Mouse (Mus musculus) liver, embryonic 12.5 days (tissue): ENCODE measurements around the gene Coro2b. TPM values are rescaled to one million over a fixed set of nuclear protein-coding genes. Genes with fewer than 3 reads are reported as not detected.

ENCODE experiments used
- ATAC-seq: fragments of 200-750 bp; cut with Nextera tagmentation; 2 replicates; pipeline ENCODE4 v1.8.0; 2017; ENCODE audit warnings: moderate number of reproducible peaks, mild to moderate bottlenecking, moderate library complexity
- H3K27ac ChIP-seq: fragments of 300-500 bp; sonication (generic); 2 replicates; pipeline ENCODE4 v1.5.1; 2016; ENCODE audit warnings: mild to moderate bottlenecking
- H3K27me3 ChIP-seq: fragments of 300-500 bp; sonication (generic); replicated peaks from 2 replicates; pipeline ENCODE4 v1.6.1; 2016; ENCODE audit warnings: mild to moderate bottlenecking, moderate library complexity
- H3K36me3 ChIP-seq: fragments of 300-500 bp; sonication (generic); 2 replicates; pipeline ENCODE4 v1.6.1; 2016; ENCODE audit warnings: mild to moderate bottlenecking, moderate library complexity
- H3K4me1 ChIP-seq: fragments of 300-500 bp; sonication (generic); 2 replicates; pipeline ENCODE4 v1.6.1; 2016
- H3K4me2 ChIP-seq: fragments of 300-500 bp; sonication (generic); 2 replicates; pipeline ENCODE4 v1.6.1; 2016; ENCODE audit warnings: mild to moderate bottlenecking, moderate library complexity
- H3K4me3 ChIP-seq: fragments of 300-500 bp; sonication (generic); 2 replicates; pipeline ENCODE4 v1.5.1; 2016; ENCODE audit warnings: mild to moderate bottlenecking, moderate library complexity
- H3K9ac ChIP-seq: fragments of 300-500 bp; sonication (generic); 2 replicates; pipeline ENCODE4 v1.6.1; 2016; ENCODE audit warnings: mild to moderate bottlenecking, moderate library complexity
- H3K9me3 ChIP-seq: fragments of 300-500 bp; sonication (generic); replicated peaks from 2 replicates; pipeline ENCODE4 v1.6.1; 2016; ENCODE audit warnings: mild to moderate bottlenecking, moderate library complexity
- WGBS: fragments of 180-500 bp; shearing (Covaris S2); methylation state at CpG from one replicate; pipeline ENCODE4 v1.1.7; 2016; ENCODE audit not compliant: insufficient replicate concordance; 5-methylcytosine and 5-hydroxymethylcytosine counted together
- polyA plus RNA-seq: library from polyadenylated mRNA; unstranded; fragments of >200 nt; fragmentation: Nextera tagmentation; extraction: Ambion mirVana; gene quantifications from 2 replicates; pipeline ENCODE4 v1.2.1, GENCODE M21; 2016

Coro2b gene
- polyA plus RNA-seq, 1 experiment from 2014 or later, result 2.7 TPM

DNA sequence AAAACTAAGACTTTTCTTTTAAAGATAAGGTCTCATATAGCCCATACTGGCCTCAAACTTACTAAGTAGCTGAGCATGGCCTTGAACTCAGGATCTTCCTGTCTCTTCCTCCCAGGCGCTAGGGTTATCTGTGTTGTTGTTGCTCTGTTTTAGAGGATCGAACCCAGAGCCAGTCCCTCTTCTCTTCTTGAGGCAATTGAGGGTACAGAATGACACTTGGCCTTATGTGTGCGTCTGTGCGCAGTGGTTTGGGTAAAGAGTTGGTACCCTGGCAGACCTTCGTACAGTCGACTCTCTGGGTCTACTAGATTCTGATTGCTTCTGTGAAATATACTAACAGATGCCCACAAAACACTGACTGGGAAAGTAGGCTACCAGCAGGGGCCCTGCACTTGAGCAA is 114.9 kb downstream of the Coro2b start:
- Histone ChIP-seq H3K9me3 (peaks cover 5% of the 10 kb centered on the region; the same call in 1 of the 2 replicates), H3K9ac (no peak overlapping the region), H3K27me3 (no peaks in the 10 kb centered on the region), H3K36me3 (no peaks in the 10 kb centered on the region), H3K4me1 (peaks cover 42% of the 10 kb centered on the region), H3K4me2 (no peak overlapping the region), H3K4me3 (no peak overlapping the region), H3K27ac (no peak overlapping the region)
- 84% methylated on average over 6 of the region's 6 CpGs for WGBS
- ATAC-seq, result no peak

DNA sequence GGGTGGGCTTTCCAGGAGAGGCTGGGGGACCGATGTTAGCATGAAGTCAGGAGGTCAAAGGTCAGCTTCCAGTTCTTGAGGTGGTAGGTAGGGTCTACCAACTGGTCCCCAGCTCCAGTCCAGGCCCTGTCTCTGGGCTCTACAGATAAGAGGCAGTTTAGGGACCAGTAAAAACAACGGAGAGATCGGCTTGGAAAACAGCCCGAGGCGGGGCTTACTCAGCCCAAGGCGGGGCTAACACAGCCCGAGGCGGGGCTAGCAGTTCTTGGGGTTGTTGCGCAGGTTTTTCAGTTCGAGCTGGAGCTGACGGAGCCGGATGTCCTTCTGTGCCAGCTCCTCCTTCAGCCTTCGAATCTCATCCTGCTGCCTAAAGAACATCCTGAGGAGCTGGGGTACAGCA is 115.8 kb downstream of the Coro2b start:
- H3K36me3 ChIP-seq, result no peaks in the 10 kb centered on the region
- peaks cover 5% of the 10 kb centered on the region; the same call in 1 of the 2 replicates for H3K9me3 ChIP-seq
- peak overlapping the region; percentile 43 for H3K4me3 ChIP-seq
- peak; percentile 93 for ATAC-seq
- H3K4me1 ChIP-seq, result peaks cover 39% of the 10 kb centered on the region
- WGBS, result 2% methylated on average over 13 of the region's 13 CpGs
- peak overlapping the region; percentile 71 for H3K4me2 ChIP-seq
- H3K27me3 ChIP-seq, result no peaks in the 10 kb centered on the region
- H3K9ac ChIP-seq, result peak overlapping the region; percentile 45
- peak overlapping the region; percentile 70 for H3K27ac ChIP-seq

DNA sequence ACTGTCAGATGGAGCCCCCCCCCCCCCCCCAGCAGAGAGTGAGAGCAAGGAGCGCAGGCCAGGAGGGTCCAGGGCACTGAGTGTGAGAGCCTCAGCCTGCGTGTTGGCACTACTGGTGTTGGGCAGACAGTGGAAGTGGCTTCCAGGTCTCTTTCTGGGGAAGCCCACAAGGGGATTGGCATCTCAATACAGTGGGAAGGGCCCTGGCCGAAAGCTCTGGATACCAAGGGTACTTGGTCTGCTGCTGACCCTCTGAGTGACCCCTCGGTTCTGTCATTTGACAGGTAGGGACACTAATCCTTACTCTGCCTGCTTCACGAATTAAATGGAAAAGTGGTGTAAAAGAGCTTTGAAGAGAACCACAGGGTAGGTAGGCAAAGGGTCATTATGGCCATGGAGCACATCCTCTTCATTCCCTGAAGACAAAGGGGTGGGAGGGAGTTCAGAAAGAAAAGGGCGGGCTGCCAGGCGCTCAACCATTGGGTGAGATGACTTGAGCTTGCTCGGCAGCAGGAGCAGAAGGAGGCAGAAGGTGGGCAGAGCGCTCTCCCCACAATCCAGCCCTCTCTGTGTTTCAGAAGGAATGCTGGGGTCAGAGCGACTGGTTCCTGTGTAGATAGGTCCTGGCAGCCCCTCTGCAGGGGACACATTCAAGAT is 116.5 kb downstream of the Coro2b start:
- peak overlapping the region; percentile 45 for H3K9ac ChIP-seq
- peak overlapping the region; percentile 43 for H3K4me3 ChIP-seq

DNA sequence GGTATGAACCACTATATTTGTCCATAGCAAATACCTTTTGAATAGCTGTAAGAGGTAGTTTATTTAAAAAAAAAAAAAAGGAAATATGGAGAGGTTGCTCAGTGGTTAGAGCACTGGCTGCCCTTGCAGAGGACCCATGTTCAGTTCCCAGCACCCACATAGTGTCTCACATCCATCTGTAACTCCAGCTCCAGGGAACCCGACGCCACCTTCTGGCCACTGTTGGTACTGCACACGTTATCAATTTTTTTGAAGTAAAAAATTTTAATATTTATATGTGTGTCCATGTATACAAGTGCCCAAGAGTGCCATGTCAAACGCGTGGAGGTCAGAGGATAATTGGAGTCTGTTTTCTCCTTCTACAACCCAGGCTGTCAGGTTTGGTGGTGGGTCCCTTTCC is 118.1 kb downstream of the Coro2b start:
- H3K9ac ChIP-seq, result no peak overlapping the region
- no peaks in the 10 kb centered on the region for H3K36me3 ChIP-seq
- no peaks in the 10 kb centered on the region for H3K27me3 ChIP-seq
- H3K4me3 ChIP-seq, result no peak overlapping the region
- no peak for ATAC-seq
- 52% methylated on average over 5 of the region's 5 CpGs for WGBS
- H3K4me1 ChIP-seq, result peaks cover 42% of the 10 kb centered on the region
- peaks cover 5% of the 10 kb centered on the region; the same call in 1 of the 2 replicates for H3K9me3 ChIP-seq
- no peak overlapping the region for H3K27ac ChIP-seq
- no peak overlapping the region for H3K4me2 ChIP-seq

More for the DNA sequence above, 116.5 kb downstream of the Coro2b start:
- Histone ChIP-seq H3K36me3 (no peaks in the 10 kb centered on the region), H3K4me2 (peak overlapping the region; percentile 71), H3K27ac (peak overlapping the region; percentile 70), H3K27me3 (no peaks in the 10 kb centered on the region), H3K4me1 (peaks cover 38% of the 10 kb centered on the region), H3K9me3 (peaks cover 5% of the 10 kb centered on the region; the same call in 1 of the 2 replicates)
- WGBS, result 51% methylated on average over 10 of the region's 10 CpGs
- no peak; the same call in 1 of the 2 replicates for ATAC-seq

DNA sequence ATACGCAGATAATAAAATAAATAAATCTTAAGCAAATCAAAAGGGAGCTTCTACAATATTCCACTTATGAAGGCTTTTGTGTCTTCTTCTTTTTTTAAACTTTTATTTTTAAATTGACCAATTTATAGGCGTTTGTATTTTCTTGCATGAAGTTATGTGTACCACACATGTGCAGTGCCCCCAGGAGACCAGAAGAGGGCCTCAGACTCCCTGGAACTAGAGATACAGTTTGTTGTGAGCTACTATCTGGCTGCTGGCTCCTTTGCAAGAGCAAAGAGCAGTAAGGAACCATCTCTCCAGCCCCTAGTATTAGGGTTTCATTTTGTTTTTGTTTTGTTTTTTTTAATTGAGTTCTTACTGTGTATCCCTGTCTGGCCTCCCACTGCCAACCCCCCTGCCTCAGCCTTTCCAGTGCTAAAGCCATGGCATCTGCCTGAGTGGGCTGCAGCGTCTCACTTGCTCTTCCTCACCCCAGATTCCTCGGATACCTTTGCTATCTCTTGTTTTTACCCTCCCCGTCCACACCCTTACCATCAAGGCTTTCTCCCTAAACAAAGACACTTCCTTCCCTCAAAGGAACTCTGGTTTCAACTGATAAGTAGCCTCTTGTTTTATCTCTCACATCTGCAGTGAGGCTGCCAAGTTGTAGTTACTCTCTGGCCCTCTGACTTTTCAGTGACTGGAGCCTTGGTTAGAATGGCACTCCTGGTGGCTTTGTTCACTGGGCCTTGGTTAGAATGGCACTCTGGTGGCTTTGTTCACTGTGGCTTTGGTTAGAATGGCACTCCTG is 129.3 kb downstream of the Coro2b start:
- peak overlapping the region; percentile 68 for H3K27ac ChIP-seq

DNA sequence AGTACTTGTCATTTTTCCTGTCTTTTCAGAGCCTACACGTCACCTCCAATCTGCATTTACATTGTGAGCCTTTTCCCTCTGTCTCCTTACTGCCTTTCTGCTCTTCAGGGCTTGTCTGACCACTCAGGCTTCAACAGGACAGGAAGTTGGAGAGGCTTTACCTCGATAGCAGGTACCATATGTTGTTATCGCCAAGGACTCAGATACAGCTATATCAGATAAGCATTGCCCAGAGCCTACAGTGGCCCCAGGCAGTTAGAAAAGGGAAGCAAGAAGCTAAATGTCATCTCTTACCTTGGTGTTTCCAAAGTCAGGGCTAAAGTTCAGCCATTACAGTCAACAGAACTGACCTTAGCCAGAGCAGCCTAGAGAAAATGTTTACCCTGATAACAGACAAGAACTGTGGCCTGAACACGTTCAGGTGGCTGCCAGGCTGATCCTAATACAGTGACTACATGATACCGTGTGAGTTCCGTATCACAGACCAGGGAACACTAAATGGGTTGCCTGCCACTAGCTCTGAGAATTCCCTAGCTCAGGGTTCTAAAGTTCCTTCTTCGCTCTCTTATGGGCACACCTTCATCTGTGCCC is 130.3 kb downstream of the Coro2b start:
- Histone ChIP-seq H3K9me3 (0 out of 2 replicates have a peak, but pooled peaks cover 8% of the 10 kb centered on the region), H3K4me1 (peaks cover 36% of the 10 kb centered on the region), H3K9ac (no peak overlapping the region), H3K36me3 (no peaks in the 10 kb centered on the region), H3K4me3 (no peak overlapping the region), H3K27me3 (no peaks in the 10 kb centered on the region), H3K4me2 (no peak overlapping the region), H3K27ac (peak overlapping the region; percentile 42)
- 42% methylated on average over 7 of the region's 7 CpGs for WGBS
- ATAC-seq, result peak; percentile 62; the same call in 1 of the 2 replicates

More for the DNA sequence above, 129.3 kb downstream of the Coro2b start:
- Histone ChIP-seq H3K9ac (no peak overlapping the region), H3K36me3 (no peaks in the 10 kb centered on the region), H3K4me1 (peaks cover 35% of the 10 kb centered on the region), H3K4me3 (no peak overlapping the region), H3K27me3 (no peaks in the 10 kb centered on the region), H3K4me2 (no peak overlapping the region), H3K9me3 (0 out of 2 replicates have a peak, but pooled peaks cover 8% of the 10 kb centered on the region)
- ATAC-seq, result peak; percentile 58
- WGBS, result 37% methylated on average over 5 of the region's 5 CpGs

DNA sequence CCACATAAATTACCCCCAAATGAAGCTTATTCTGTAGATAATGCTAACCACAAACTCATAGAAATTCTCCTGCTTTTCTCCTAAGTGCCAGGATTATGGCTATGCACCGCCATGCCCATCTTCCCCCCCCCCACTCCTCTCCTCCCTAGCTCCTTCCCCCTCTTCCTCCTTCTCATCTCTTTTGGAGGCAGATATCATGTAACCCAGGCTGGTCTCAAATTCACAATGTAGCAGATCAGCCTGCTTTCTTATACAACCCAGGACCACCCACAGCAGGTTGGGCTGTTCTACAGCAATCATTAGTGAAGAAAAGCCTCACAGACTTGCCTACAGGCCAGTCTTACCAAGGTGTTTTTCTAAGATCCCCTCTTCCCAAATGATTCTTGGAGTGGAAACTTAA is 135.3 kb downstream of the Coro2b start:
- H3K9me3 ChIP-seq, result no peaks in the 10 kb centered on the region
- no peak for ATAC-seq
- H3K36me3 ChIP-seq, result no peaks in the 10 kb centered on the region
- no peak overlapping the region for H3K9ac ChIP-seq
- H3K4me2 ChIP-seq, result no peak overlapping the region
- WGBS, result 54% methylated on average over 1 of the region's 1 CpGs
- H3K4me1 ChIP-seq, result peaks cover 31% of the 10 kb centered on the region
- H3K4me3 ChIP-seq, result no peak overlapping the region
- H3K27ac ChIP-seq, result no peak overlapping the region
- no peaks in the 10 kb centered on the region for H3K27me3 ChIP-seq

DNA sequence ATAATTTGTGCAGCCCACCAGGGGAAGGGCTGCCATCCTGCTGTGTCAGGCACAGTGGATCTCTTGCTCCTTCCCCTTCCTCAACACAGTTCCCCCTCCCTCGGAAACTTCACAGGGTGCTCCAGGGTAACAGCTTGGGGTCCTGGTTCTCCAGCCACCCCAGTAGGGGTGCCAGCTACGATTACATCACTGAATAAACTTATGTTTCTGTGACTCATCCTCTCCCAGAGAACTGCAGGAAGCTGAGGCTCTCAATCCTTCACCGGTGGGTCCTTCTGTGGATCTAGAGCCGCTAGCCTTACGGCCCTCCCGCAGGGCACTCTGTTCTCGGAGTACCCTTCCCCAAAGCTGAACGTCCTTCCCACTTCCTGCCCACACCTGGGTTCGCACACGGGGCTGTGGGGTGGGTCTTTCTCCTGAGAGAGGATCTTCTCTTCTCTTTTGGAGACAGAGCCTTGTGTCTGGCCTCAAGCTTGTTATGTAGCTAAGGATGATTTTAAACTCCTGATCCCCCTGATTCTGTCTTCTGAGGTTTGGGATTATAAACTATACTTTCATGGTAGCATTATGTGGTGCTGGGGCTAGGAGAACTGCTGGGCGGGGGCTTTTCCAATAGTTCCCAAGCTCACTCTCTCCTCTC is 136.2 kb downstream of the Coro2b start:
- H3K27me3 ChIP-seq, result no peaks in the 10 kb centered on the region
- no peak overlapping the region for H3K4me2 ChIP-seq
- no peak overlapping the region for H3K4me3 ChIP-seq
- WGBS, result 39% methylated on average over 11 of the region's 11 CpGs
- H3K27ac ChIP-seq, result no peak overlapping the region
- peaks cover 23% of the 10 kb centered on the region for H3K4me1 ChIP-seq
- H3K36me3 ChIP-seq, result no peaks in the 10 kb centered on the region
- H3K9ac ChIP-seq, result no peak overlapping the region
- 0 out of 2 replicates have a peak, but pooled peaks have one; percentile 5 for ATAC-seq
- no peaks in the 10 kb centered on the region for H3K9me3 ChIP-seq

DNA sequence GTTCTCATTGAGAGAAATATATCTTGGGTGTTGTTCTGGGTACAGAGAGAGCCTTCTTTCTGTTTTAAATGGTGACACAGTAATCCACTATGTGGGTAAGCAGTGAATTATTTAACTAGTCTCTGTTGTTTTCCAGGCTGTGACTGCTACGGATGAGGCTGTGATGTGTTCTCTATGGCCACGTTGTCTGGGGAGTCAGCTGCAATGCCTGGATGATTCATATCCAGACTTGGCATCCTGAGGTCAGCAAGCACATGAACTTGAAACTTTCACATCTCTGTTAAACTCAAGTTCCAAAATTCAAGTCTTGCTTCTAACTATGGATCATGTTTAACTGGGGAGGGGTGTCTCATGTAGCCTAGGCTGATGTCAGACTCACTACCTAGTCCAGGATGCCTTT is 142.7 kb downstream of the Coro2b start:
- WGBS, result 69% methylated on average over 2 of the region's 2 CpGs
- Histone ChIP-seq H3K27ac (no peak overlapping the region), H3K9me3 (no peaks in the 10 kb centered on the region), H3K9ac (no peak overlapping the region), H3K4me1 (no peaks in the 10 kb centered on the region), H3K4me2 (no peak overlapping the region), H3K4me3 (no peak overlapping the region), H3K36me3 (no peaks in the 10 kb centered on the region), H3K27me3 (no peaks in the 10 kb centered on the region)
- no peak for ATAC-seq

DNA sequence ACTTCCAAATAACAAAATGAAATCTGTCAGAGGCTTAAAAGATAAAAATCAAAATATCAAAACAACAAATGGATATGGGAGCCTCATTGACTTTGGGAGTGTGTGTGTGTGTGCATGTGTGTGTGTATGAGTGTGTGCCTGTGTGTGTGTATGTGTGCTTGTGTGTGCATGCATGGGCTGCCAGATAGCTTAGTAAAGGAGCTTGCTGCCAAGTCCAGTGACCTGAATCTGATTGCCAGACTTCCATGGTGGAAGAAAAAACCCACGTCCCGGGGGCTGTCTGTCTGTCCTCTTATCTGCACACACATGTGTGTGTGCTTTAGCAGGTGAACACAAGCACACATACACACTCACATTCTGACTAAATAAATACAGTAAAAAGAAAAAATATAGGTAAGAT is 143.3 kb downstream of the Coro2b start:
- Histone ChIP-seq H3K4me1 (no peaks in the 10 kb centered on the region), H3K36me3 (no peaks in the 10 kb centered on the region), H3K27me3 (no peaks in the 10 kb centered on the region), H3K9me3 (no peaks in the 10 kb centered on the region), H3K27ac (no peak overlapping the region), H3K9ac (no peak overlapping the region), H3K4me2 (no peak overlapping the region), H3K4me3 (no peak overlapping the region)
- WGBS, result 28% methylated on average over 2 of the region's 2 CpGs
- ATAC-seq, result no peak

DNA sequence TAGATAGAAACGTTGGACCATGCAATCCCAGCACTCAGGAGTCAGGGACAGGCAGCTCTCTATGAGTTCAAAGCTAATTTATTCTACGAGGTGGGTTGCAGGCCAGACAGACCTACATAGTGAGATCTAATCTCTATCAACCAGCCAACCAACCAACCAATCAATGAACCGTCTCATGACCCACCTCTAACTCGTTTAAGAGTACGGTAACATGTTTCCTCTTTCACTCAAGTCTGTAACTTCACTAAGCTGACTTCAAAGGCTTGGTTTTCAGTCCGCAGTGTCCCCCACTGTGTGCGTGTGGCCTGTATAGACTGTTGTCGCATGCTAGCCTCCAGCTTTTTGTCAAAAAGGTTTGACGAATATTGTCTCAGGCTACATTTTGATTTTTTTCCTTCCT is 147.1 kb downstream of the Coro2b start:
- Histone ChIP-seq H3K27me3 (no peaks in the 10 kb centered on the region), H3K4me1 (peaks cover 14% of the 10 kb centered on the region), H3K4me3 (no peak overlapping the region), H3K9ac (no peak overlapping the region), H3K9me3 (no peaks in the 10 kb centered on the region), H3K4me2 (no peak overlapping the region), H3K27ac (no peak overlapping the region), H3K36me3 (no peaks in the 10 kb centered on the region)
- ATAC-seq, result no peak
- 53% methylated on average over 9 of the region's 9 CpGs for WGBS
